Mouse (Mus musculus): ENCODE data around the gene Rarb. TPM values are rescaled to one million over a fixed set of nuclear protein-coding genes. Genes with fewer than 3 reads are reported as not detected.

Gene Rarb
- polyA plus RNA-seq (2012; rRNA removed; ENCODE audit: low replicate concordance): 1.5 and 4.0 TPM in 2 replicates

DNA sequence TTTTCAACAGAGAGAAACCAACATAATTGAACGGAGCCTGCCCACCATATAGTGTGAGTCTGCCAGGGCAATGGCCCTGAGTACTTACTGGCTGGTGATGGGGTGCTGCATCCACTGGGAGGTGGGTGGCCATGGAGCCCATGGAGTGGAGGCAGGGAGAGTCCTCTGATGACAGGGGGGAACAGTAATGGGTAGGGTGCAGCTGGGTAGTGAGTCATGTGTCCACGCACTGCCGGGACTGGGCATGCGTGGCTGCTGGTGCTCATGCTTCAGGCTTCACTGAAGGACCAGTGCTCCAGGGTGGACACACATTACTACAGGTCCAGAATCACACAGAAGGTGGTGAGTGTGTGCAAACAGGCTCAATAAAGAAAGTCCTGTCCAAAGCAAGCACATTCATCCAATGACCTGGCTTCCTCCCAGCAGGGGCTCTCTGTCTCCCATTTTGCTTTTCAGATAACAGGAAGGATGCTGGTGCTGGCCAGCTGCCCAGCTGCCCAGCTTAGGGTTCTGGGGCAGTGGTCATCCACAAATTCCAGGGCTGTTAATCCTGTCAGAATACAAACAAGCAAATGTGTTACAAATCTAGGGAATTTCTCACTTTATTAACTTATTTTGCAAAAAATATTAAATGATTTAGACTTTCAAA is at the start of gene Rarb:
Gene Rarb (minus strand): TSS at position 555 of the 649 bp plus-strand sequence.

